Mouse (Mus musculus) neutrophil, adult 5-6 weeks (primary cell): ENCODE measurements around the gene Scube1. TPM values are rescaled to one million over a fixed set of nuclear protein-coding genes. Genes with fewer than 3 reads are reported as not detected.

Experiments used
- ATAC-seq: fragments of 151-379, 151-347 bp; 2 replicates; pipeline ENCODE4 v1.8.0; 2017; ENCODE audit warnings: mild to moderate bottlenecking, moderate TSS enrichment; ENCODE audit not compliant: insufficient number of reproducible peaks, poor library complexity, low FRiP score, severe bottlenecking; ENCODE audit errors: extremely low read depth
- total RNA-seq: library from RNA; stranded (forward); fragments of 200-1000 nt; gene quantifications from 2 replicates; pipeline ENCODE4 v1.2.3, GENCODE M21; 2017

Gene Scube1
- total RNA-seq, 1 experiment from 2014 or later, result not detected

GRCm38 (mm10) chr15:83676286-83676685 is 48.5 kb downstream of the Scube1 start:
- no peak for ATAC-seq

- ATAC-seq, result no peak
These were observed 51.2 kb downstream of the Scube1 start for GRCm38 (mm10) chr15:83673621-83674020.

GRCm38 (mm10) chr15:83667501-83667900 is 57.3 kb downstream of the Scube1 start:
- no peak for ATAC-seq

GRCm38 (mm10) chr15:83666418-83666817 is 58.4 kb downstream of the Scube1 start:
- ATAC-seq, result no peak

GRCm38 (mm10) chr15:83665993-83666392 is 58.8 kb downstream of the Scube1 start:
- no peak for ATAC-seq

- ATAC-seq, result no peak
These were observed 60.1 kb downstream of the Scube1 start for GRCm38 (mm10) chr15:83664722-83665121.

GRCm38 (mm10) chr15:83663066-83663465 is 61.8 kb downstream of the Scube1 start:
- no peak for ATAC-seq

DNA sequence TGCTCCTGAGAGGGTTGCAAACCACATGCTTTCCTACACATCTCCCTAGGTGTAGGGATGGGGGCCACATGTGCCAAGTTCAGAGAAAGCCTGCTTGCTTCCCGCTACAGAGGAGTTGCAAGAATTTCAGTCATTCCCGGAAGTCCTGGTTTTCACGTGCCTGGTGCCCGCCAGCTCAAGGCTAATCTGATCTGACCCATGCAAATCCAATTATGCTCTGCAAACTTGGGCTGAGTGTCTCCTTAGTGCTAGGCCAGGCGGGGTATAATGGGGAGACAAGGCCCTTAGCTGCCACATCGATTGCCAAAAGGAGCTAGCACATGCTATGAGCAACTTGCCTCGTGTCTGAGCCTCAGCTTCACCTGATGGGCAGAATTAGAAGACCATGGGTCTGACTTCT is 62.7 kb downstream of the Scube1 start:
- no peak for ATAC-seq

DNA sequence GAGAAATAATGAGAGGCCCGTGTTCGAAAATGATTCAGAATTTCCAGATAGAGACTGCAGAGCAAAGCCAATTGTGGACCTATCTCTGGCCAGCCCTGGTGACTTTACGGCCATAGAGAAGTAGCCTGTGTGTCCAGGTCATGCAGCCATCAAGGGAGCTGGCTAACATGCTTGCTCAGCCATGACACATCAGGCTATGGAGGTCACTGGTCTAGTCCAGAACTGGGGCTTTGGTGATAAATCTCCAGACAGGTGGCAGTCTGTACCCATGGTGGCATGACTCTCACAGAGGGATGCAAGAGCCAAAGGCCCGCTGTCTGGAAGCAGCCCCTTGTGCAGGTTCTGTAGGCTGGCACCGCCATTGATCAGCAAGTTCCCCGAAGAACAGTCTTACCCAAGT is 82.3 kb downstream of the Scube1 start:
- no peak for ATAC-seq

DNA sequence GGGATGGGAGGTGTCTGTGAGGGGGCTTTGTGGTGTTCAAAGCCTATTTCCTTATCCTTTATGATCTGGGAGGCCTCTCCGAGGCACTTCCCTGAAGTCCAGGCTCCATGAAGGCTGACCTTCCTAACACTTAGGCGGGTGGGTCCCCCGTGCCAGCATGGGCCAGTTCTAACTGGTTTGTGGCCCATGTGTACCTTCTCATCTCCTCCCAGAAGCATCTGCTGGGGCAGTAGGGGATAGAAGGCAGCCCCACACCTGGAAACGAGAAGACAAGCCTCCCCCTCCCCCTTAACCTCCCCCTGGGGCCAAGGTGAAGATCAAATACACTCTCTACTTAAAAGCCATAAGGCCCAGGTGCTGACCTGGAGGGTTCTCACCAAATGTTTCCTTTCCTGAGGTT is 84.6 kb downstream of the Scube1 start:
- ATAC-seq, result no peak

DNA sequence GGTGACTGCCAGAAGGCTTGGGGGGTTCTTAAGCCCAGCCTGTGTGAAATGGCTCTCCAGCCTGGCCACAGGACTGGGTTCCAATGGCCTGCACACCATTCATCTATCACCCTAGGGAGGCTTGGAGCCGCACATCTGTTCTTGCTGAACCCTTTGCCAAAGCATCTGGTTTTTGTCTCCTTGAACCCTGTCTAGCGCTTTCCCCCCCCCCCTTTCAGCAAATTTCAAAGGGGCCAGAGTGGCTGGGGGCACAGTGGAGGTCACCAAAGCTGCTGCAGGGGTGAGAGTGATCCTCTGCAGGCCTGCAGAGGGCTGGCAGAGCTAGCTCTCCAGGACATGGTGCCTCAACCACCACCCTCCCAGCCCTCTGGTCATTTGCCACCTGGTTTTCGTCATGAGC is 85.7 kb downstream of the Scube1 start:
- ATAC-seq, result no peak

DNA sequence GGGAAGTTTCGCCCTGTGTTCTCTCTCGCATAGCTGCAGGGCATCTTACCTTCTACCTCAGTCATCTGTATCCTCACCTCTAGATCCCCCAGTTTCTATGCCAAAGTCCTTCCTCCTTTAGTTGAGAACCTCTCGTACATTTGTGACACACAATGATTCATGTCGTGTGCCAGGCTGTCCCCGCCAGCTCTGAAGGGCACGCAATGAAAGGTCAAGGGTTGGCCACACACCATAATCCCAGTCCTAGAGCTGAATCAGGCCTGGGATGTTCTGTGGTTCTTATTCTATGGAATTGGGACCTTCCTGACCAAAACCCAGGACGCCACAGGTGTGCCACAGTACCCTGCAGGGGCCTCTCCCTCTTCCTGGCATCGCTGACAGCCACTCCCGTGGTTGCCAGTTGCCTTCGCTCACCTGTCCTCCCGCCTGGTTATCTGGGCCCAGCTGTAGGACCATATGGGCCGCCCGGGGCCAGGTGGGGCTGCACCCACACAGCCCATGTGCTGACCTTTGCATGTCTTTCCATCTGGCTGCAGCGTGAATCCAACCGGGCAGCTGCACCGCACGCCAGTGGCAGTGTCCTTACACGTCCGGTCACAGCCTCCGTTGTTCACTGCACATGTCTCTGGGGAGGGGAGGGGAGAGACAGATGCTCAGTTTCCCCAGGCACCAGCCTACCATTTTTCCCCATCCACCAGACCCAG is 86.5 kb downstream of the Scube1 start:
- ATAC-seq, result no peak

- no peak for ATAC-seq
These were observed 88.1 kb downstream of the Scube1 start for GRCm38 (mm10) chr15:83636759-83637158.

GRCm38 (mm10) chr15:83635251-83635650 is 89.6 kb downstream of the Scube1 start:
- ATAC-seq, result no peak

DNA sequence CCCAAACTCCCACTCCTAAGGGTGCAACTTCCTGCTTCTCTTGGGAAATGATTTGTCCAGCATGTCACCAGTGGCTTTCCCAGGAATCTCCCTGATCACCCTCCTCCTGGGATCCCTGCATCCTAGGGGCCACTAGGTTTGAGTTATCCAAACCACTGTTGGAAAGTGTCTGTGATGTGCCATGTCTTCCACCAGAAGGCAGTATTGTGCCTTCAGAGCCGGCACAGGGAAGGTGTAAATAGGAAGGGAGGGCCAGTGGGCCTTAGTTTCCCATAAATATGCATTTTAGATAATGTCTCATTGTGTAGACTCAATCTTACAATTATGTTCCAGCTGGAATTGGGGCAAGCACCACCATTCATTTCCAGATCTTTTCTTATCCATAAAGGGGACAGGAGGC is 90.7 kb downstream of the Scube1 start:
- no peak for ATAC-seq

GRCm38 (mm10) chr15:83631071-83631470 is 93.8 kb downstream of the Scube1 start:
- ATAC-seq, result no peak

DNA sequence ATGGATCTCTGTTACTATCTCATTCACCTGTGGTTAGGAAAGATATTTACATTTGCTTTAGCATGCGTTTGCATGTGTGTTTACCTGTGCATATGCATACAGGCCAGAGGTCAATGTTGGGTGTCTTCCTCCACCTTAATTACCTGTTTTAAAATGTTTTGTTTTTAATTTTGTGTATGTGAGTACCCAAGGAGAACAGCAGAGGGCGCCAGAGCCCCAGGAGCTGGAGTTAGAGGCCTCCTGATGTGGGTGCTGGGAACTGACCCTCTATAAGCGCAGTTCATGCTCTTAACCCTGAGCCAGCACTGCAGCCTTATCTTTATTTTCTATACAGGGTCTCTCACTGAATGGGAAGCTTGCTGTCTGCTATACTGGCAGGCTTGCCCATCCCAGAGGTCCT is 95.1 kb downstream of the Scube1 start:
- ATAC-seq, result no peak

- ATAC-seq, result no peak
These were observed 98.6 kb downstream of the Scube1 start for GRCm38 (mm10) chr15:83626142-83626645.

- ATAC-seq, result no peak
These were observed 109.6 kb downstream of the Scube1 start for GRCm38 (mm10) chr15:83615245-83615644.

GRCm38 (mm10) chr15:83607115-83607802 is 117.6 kb downstream of the Scube1 start:
- ATAC-seq, result peak; percentile 37; the same call in 1 of the 2 replicates
